Mouse (Mus musculus) megakaryocyte, embryonic 14.5 days (primary cell): Measurements from ENCODE around the gene Elovl2.

Source experiments
- FLI1 ChIP-seq: IDR thresholded peaks from 2 replicates; pipeline ENCODE4 v1.6.1; 2012; ENCODE audit warnings: low read length, inconsistent platforms, mixed read lengths
- GATA1 ChIP-seq: IDR thresholded peaks from 3 replicates; pipeline ENCODE4 v1.6.1; 2012; ENCODE audit warnings: mixed read lengths, low read length, inconsistent platforms, borderline replicate concordance

GRCm38 (mm10) chr13:41252141-41252540 is 31.9 kb upstream of the Elovl2 start:
- no peak for TF ChIP-seq GATA1
- no peak for TF ChIP-seq FLI1
